Mouse (Mus musculus) layer of hippocampus, postnatal 14 days (tissue): ENCODE data around the gene Ddx4. TPM values are rescaled to one million over a fixed set of nuclear protein-coding genes. Genes with fewer than 3 reads are reported as not detected.
"Not testable (repeated sequence)": the region's sequence is repeated elsewhere in the genome, so short reads cannot be mapped to it uniquely, and the experiment has no call there.

Experiments
- DNase-seq, 2 experiments: peaks; one replicate each; pipeline ENCODE4 v3.0.0; 2021 to 2022; ENCODE audit warnings: low spot score in 2 of 2, mixed read lengths in 1 of 2
- total RNA-seq, 2 experiments: library from RNA; stranded (reverse); gene quantifications; 2 replicates each; pipeline ENCODE4 v1.2.3; 2021

Gene Ddx4
- total RNA-seq, 2 experiments from 2014 or later, result 1.1 to 1.3 TPM

DNA sequence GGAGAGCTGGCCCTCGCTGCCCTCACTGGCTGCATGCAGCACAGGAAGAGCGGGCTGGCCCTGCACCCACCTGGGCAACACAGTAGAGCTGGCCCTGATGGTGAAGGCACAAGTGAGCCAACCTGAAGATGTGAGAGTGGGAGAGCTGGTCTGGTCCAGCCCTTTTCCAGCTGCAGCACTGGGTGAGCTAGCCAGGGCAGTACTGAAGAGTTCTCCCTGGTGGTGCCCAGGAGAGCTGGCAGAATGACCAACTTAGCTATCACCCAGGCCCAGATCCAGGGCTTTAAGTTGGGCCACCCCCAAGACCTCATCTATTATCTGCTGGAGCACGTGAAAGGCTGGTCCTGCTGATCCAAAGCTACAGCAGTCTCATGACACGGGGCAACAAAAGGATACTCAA is 13.2 kb downstream of the Ddx4 start:
- DNase-seq, result no peak

DNA sequence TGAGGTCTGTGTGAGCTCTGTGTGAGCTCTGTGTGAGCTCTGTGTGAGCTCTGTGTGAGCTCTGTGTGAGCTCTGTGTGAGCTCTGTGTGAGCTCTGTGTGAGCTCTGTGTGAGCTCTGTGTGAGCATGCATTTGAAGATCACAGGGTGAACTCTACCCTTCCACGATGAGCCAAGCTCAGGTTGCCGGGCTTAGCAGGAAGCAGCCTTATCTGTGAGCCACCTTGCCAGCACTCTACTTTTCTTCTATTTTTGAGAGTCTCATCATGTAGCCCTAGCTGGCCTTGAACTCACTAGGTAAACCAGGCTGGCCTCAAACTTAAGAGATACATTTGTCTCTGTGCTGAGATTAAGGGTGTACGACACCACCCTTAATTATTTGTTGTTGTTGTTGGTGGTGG is 15.8 kb downstream of the Ddx4 start:
- DNase-seq, result no peak

DNA sequence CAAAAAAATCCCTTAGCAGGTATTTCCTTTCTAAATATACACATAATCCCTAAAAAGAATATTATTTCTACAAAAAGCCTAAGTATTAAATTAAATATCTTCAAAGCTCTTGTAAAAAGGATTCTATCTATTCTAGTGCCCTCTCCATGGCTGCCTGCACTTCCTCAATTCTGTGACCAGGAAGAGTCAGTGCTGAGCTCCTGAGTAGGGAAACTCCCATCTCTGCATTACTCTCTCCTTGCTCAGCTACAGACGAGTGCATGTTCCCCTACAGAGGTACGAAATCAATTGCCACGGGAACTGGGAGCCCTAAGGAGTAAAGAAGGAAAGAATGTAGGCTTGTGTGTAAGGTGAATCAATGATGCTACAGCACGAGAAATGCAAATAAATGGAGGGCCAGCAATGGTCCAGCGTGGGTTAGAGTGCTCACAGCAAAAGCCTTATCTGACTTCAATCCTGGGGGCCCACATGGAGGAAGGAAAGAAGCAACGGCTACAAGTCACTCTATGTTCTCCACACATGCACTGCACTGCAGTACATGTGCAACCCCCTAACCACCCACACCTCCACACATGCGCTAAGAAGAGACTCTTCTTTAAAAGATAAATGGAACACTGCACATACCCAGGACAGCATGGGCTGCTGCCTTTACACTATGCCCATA is 17.0 kb downstream of the Ddx4 start:
- no peak for DNase-seq

DNA sequence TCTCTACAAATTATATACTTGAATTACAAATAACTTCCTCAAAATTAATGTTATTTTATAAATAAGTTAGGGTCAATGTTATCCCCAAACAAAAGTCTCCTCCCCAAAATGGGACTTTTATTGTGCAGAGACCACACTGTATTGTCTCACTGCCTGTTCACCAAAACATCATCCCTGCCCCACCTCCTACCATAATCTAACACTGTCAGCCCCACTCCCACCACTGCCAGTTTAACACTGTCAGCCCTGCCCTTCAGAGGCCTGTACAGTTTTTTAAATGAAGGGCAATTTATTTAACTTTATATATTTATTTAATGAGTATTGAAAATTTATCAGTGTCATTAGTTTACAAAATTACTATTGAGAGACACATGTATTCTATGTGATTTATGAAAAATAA is 26.7 kb downstream of the Ddx4 start:
- no peak for DNase-seq

DNA sequence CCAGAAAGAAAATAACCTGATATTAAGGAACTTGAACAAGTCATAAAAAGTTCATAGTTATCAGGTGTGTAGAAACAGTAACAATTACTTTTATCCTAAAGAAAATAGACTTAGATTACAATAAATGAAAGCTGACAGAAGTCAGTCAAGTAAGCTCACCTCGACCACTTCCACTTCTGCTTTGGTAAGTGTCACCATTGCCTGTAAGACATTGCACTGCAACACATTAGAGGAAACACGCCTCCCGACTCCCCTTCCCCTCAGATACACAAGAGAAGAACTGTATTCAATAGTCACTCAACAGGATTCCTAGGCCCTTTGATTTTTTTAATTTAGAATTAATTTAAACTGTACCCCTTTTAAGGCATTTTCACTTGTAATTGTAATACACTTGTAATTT is 27.7 kb downstream of the Ddx4 start:
- no peak for DNase-seq

DNA sequence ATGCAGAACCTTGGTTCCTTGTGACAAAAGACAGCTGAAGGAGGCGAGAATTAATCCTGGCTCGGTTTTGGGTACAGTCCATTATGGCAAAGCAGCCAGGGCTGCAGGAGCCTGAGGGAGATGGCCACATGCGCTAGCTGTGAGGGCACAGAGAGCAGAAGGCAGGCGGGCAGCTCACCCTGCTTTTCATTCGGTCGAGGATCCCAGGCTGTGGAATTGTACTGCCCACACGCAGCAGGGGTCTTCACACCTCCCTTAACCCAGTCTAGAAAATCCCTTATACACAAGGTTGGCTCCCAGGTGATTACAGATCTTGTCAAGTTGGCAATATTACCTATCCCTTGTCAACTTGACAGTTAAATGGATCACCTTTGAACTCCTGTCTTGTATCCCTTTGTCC is 28.6 kb downstream of the Ddx4 start:
- no peak for DNase-seq

DNA sequence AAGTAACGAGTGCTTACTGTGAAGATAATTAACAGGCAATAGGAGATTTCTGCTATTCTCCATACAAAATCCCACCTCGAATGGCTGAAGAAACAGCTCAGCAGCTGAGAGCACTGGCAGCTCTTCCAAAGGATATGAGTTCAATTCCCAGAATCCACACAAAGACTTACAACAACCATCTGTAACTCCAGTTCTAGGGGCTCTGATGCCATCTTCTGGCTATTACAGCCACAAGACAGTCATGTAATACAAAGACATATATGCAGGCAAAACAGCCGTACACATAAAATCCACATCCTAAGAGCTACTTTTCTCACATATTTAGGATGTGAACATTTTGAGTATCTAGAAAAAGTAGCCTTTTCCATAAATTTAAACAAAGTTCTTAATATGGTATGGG is 30.7 kb downstream of the Ddx4 start:
- no peak for DNase-seq

DNA sequence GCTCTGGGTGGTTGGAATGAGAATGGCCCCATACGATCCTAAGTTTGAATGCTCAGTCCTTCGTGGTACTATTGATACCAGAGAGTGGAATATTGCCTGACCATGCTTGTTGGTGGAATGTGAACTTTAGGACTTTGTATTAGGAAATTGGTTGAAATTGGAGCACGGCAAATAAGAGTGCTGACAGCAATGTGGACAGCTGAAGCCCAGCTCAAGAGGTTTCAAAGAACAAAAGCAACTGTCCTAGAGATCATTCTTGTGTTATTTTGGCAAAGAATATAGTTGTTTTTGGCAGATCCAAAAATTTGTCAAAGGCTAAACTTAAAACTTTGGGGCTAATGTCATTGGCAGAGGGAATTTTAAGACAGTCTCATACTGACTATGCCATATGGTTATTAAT is 43.7 kb downstream of the Ddx4 start:
- no peak for DNase-seq

DNA sequence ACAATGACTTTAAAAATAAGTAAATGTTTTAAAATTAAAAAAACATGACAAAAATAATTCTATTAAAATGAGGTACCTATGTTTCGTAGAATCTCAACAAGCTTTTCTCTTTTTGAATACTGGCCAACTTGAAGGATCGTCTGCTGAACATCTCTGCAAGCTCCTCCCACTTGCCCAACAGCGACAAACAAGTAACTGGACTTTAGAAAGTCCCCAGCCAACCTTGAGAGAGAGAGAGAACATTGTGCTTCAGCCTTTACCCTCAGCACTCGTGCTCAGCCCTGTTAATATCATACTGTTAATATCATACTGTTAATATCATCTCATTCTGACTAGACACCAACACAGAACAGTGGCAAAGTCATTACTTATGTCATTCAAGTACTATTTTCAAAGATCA is 47.9 kb downstream of the Ddx4 start:
- no peak for DNase-seq

DNA sequence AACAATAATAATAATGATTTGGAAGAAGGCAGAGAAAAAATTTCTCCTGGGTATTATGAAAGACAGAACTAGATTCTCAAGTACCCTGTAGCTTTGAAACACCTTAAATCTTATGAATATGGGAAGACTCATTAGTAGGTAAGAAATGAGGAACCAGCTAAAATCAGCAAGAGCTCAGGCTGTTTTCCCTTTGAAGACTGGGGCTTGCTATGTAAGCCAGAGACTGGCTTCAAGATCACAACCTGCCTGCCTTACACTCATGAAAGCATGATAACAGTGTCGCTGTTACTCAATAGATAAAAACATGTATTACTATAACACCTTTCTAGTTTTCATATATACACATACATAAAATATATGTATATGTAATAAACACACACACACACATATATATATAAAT is 48.4 kb downstream of the Ddx4 start:
- DNase-seq, result no peak

DNA sequence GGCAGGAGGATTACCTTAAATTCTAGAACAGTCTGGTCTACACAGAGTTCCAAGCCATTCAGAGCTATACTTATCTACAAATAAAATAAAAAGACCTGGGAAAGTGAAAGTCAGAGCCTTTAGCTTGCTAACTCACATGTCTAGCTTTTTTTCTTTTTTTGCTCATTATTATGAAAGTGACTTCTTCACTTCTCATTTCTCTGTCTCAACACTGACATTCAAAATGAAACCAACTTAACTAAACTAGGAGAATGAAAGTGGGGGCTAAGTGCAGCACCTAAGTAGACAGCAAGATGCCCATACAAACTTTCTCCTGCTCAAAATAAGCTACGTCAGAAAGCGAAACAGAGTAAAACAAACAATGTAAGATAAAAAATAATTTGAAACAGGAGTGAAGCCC is 49.7 kb downstream of the Ddx4 start:
- DNase-seq, result no peak

DNA sequence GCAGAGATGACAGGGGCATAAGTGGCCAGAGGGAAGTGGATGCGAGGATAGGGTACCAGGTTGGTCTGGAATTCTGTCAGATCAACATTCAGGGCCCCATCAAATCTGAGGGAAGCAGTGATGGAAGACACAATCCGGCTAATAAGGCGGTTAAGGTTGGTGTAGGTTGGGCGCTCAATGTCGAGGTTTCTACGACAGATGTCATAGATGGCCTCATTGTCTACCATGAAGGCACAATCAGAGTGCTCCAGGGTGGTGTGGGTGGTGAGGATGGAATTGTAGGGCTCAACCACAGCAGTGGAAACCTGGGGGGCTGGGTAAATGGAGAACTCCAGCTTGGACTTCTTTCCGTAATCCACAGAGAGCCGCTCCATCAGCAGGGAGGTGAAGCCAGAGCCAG is 58.0 kb downstream of the Ddx4 start, which contains the start of gene Il31ra:
TSS of gene Il31ra (minus strand) at position 101 of the 400 bp plus-strand sequence.
- DNase-seq, result not testable (repeated sequence)

DNA sequence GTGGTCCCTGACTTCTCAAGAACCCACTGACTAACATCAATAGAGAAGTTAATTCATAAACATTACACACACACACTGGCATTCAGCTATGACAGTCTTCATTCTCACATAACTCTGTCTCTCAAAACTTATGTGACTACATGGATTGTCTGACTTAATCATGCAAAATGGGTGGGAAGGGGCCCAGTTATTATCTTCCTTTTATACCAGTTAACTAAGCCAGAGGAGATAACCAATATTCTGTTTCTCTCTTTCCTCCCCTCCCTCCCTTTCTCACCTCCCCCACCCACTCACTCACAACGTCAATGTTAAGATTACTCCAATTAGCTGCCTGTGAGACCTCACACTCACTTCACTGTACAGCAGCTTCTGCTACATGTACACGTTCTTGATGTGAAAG is 62.0 kb downstream of the Ddx4 start:
- no peak for DNase-seq

DNA sequence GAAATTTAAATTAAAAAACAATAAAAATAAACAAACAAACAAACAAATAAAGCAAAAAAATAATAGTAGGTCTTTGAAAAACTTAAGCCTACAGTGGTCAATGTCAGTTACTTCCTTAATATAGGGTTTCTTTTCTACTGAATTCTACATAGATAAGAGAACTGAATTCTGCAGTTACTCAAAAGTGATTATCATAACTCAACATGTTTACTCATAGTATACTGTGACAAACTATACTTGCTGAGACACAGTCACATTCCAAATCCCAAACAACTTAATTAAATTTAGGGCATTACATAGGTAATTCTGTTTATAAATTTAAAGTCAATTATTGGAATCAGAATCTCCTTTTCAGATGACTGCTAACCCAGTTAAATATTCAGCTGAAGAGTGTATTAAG is 62.6 kb downstream of the Ddx4 start:
- no peak for DNase-seq

DNA sequence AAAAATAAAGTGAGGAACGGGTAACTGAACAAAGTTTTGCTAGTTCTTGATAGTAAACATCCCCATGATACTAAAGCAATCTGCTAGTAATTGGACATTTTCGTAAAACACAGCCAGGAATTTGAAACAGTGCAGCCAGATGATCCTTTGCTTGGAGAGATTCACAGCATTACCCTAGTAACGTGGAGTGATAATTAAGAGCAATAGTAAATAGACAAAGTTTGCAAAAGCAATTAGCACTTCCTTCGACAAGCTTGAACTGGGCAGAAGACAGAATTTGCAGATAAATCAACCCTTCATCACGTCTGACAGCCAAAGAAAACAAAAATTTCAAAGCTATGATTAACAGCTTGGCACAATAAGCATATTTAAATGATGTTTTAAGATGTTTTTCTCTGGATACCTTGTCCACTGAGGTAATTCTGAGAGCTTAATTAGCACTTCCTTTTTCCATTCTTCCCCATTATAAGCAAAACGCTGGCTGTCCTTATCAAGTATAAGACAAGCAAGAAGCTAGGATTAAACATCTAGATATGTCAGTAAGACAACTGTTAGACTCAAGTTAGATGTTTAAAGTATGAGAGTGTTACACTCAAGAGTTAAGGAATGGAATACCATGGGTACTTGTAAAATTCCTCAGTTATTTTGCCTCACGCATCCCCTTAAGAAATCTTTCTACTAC is 67.6 kb downstream of the Ddx4 start:
- DNase-seq, result no peak

DNA sequence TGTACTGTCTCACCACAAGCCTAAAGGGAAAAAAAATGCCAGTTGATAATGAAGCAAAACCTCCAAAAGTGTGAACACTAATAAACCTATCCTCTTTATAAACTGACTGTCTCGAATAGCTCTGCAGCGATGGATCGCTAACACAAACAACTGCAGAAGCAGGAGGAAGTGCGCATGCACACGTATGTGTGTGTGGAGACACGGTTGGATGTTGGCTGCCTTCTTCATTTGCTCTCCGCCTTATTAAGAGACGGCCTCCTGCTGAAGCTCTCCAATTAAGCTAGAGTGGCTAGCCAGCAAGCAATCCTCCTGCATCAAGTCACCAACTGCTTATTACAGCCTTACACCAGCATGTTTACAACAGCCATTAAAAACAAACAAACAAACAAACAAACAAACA is 70.0 kb downstream of the Ddx4 start:
- no peak for DNase-seq

DNA sequence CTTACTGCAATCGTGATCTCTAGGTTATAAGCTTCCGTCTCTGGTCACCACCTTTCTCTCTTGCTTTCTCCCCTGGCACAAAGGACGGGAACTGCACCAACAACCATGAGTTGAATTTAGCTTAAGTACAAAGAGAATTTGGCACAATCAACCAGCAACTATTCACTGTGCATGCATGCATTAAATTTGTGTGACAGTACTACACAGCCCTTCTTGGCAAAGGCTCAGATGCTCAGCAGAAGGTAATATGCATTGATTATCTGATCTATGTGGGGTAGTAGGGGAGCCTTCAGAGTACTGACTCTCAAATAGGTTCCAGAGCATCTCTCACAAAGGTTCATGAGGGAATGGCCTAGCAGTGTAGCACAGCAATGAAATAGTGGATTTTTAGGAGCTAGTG is 70.5 kb downstream of the Ddx4 start:
- no peak for DNase-seq

DNA sequence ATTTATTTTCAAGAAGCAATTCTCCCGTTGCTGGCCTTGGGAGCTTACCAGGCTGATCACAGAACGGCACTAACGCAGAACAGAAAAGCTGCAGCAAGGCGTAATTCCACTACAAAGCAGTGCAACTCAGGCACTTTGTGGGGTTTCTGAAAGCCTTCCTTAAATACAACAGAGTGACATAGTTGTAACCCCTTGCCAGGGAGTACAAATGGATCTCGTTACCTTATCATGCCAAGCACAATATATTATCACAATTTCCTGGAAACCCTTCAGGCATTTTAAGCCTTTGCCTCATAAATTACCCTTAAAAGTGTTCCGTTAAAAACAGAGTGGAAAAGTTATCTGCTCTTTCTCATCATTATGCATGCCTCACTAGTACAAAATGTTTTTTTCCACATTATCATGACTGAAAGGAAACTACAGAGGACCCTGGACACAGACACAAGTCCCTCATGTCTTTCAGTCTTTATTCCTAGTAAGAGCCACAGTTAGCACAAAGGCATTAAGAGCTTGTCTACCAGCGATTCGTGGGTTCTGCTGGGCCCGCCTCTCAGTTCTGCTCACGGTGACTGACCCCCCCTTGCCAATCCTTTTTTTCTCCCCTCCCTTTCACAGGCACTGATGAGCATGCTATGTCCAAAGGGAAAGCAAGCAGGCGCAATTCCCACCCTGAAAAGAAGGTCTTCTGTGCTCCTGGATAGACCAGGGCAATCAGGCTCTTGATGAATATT is 71.5 kb downstream of the Ddx4 start:
- DNase-seq, result no peak

DNA sequence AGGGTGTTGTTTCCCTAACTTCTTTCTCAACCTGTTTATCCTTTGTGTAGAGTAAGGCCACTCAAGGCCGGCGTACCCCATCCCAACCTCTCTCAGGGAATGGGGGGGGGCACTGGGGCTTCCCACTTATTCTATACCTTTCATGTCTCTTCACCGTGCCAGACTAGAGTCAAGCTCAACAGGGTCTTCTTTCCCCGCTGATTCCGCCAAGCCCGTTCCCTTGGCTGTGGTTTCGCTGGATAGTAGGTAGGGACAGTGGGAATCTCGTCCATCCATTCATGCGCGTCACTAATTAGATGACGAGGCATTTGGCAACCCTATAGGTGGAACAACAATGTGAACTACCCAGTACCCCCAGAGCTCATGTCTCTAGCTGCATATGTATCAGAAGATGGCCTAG is 74.2 kb downstream of the Ddx4 start:
- peak; percentile 100 for DNase-seq

DNA sequence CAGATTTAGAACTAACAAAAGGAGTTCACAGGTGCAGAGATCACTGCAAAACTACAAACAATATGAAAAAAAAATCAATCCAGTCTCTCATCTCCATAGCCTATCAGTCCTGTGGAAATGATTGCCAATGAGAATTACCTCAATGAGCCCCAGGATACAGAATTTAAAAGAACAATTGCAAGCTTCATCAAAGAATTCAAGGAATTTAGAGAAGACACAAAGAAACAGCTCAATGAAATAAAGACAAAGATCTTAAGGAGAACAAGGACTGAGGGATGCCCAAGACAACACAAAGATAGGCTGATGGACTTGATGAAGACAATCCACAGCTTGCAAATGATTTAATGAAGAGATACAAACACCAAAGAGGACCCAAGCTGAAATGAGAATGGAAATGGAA is 78.5 kb downstream of the Ddx4 start:
- DNase-seq, result no peak

DNA sequence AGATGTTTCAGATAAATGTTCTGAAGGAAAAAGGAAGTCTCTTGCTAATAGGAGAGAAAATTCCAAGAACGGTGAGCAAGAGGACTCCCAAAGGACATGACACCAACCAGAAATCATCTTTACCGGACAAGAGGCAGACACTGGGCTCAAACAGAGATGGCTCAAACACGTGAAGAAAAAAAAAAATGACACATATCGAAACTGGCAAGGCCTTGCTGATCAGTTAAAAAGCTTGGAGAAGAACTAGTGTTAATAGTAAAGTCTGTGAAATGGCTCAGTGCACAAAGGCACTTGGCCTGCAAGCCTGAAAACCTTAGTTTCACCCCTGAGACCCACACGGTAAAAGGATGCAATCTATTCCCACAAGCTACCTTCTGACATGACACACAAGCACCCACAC is 81.5 kb downstream of the Ddx4 start:
- DNase-seq, result no peak

DNA sequence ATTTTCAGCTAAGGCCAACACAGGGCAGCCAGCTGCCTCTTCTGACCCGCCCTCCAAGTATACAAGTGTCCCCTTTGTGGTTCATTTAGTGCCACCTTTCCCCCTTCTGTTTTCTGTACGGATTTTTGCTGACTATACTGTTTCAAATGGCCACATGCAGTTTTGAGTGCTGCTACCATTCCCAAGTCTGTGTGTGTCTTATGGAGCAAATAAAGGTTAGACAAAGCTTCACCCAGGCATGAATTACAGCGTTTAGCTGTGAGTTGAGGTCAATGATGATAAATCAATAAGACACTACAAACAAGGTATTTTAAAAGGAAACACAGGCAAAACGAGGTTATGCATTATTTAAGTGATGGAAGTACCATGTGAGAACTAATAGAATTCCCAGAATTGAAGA is 82.7 kb downstream of the Ddx4 start:
- no peak for DNase-seq
